Mouse (Mus musculus): ENCODE data around the gene F2r.

Gene F2r

DNA sequence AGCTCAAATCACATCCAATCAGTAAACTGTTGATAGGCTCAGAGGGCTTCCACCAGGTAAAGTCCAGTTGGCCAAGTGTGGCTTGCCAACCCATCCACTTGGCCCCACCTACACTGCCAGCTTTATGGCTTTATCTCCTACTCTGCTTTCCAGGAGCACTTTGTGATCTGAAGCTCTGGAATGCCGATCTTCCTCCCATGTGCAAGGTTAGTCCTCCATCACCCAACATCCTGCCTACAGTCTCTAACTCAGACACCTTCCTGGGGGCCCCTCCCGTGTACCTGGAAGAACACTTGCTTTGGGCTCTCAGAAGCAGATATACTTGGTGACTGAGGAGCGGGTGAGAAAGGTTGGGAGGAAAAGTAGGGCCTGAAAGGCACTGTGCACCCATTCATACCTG lies 26.7 kb downstream of the F2r start:
- DNase-seq = no peak

DNA sequence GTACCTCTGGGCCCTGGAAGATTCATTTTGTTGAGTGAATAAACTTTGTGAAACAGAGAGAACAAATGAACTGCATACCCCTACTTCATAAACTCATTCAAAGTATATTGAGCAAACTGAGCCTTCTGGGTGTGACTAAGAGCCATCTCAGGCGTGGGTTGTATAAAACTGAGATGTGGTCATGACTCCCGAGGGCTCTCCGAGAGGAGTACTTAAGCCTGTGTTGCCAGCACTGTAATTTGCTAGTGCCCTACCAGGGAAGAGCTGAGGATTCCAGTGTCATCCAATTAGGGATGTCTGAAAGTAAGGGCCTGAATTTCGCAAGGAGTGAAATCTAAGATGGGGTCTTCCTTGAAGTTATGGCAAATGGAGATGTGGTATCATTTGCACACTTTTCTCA lies 30.7 kb downstream of the F2r start:
- DNase-seq = no peak

DNA sequence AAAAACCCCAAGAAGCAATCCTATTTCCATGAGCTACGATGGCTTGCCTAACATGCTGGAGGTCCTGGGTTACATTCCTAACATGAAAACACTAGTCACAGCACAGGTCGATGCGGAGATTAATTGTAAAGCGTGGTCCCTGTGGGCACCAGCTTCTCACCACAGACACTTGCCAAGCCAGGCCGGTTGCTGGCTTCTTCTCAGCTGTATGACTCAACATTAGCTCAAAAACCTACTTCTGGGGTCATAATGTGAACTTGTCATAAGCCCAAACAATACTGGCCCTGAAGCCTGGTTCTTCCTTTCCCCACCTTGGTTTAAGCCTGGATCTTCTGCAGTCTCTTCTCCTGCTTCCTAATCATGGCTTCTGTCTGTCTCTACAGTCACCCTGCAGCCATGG lies 33.4 kb downstream of the F2r start:
- no peak for DNase-seq

DNA sequence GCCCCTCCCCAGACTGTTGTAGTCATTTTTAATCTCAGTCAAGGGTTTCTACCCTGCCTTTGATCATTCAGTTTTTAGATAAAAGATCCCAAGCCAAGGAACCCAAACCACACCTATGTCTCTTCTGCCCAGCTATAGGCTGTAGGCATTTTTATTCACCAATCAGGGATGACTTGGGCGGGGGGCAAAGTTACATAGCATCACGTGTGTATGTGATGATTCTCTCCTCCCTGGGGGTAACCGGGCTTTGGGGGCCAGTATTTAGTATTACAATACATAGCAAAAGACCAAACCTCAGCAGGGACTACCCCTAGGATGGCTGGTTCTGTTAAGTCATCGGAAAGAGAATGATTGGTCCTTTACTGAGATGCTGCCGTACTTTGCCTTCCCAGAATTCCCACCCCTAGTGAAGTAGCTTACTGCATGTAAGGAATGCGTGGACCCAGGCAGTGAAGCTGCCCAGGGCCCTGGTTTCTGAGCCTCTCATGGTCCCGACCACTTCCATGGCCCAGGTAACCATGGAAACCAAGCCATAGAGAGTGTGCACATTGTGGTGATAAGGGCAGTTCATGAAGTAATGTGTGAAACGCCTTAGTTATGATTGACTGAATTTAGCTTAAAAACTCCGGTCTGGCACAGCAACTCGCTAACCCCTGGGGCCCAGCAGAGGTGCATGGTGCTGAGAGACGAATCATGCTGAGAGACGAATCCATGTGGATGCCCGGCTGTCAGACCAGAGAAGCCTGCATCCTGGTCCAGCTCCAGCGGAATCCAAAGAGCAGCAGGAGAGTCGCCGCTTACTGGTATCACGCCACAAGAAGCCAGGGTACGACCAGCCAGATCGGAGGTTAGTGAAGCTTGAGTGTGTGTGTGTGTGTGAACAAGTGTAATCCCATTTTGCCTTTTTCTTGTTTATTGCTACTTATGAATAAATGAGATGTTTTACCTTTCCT lies 34.8 kb downstream of the F2r start:
- no peak for DNase-seq

DNA sequence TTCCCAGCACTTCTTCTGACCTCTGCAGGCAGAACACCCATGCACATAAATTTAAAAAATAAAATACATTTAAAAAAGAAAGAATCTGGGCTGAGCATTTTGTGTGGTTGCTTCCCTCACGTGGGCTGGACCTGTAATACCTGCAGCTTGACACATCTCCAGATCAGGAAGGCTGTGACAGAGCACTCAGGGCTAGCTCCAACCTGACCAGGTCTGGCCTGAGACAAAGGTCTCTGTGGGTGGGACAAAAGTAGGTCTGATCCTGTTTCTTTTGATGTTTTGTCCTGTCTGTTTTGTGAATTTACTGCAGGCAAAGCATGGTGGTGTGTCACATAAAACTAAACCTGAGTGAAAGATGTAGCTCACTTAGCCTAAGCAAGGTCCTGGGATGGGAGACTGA lies 36.4 kb downstream of the F2r start:
- DNase-seq = no peak

DNA sequence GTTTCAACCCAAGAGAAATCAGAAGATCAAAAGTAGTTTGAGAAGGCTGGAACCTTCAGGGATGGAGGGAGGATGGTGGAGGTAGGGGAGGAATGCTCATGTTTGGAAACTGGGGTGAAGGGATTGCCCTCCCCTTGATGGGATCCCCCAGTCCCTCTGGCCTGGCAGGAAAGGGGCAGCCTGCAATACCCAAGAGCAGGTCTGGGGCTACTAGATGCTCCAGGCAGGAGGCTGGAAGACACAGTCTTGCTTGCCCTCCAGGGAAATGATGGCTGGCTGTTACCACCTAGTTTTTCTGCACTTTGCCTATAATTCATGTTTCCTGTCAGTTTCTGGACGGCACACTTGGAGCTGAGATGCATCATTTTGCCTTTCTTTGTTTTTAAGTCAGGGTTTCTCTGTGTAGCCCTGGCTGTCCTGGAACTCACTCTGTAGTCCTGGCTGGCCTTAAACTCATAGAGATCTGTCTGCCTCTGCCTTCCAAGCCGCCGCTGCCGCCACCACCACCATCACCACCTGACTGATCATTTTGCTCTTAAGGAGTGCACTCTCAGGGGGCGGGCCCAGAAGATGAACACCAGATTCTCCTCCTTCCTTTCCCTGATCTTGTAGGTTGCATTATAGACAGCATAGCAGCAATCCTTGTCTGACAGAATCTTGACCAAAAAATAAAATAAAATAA lies 40.1 kb downstream of the F2r start:
- DNase-seq = no peak

DNA sequence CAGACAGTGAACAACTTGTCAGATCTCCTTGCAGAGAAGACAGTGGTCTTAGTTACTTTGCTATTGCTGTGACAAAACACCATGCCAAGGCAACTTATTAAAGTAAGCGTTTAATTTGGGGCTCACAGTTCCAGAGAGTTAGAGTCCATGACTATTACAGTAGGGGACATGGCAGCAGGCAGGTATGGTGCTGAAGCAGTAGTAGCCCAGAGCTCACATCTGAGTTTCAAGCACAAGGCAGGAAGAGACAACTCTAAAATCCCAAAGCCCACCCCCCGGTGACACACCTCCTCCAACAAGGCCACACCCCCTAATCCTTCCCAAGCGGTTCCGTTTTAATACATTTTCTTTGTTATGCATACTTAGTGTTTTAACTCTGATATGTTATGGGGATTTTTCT lies 47.4 kb downstream of the F2r start:
- no peak for DNase-seq

DNA sequence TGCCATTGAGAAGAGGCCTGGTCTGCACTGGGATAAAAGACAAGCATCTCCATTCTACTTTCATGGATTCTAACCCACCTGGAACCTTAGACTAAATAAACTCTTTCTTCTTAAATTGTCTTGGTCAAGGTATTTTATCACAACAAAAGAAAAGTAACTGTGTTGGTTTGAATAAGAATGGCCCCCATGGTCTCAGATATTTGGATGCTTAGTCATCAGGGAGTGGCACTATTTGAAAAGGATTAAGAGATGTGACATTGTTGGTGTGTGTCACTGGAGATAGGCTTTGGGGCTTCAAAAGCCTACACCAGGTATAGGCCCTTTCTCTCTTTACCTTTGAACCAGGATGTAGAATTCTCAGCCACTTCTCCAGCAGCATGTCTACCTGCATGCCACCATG lies 49.0 kb downstream of the F2r start:
- DNase-seq = no peak

DNA sequence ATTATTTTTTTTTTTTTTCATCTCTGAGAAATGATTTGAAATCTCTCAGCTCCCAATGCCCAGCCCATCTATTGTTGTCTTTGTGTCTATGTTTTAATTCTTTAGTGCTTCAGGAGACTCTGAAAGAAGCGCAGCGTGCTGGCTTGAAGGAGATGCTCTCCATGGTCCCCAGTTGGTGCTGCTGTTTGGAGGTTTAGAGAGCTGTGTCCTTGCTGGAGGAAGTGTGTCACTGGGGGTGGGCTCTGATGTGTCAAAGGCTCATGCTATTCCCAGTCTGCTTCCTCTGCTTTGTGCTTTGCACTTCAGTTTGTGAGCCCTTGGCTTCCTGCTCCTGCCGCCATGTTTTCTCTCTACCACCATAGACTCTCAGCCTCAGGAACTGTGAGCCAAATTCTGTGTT lies 50.0 kb downstream of the F2r start:
- DNase-seq = no peak

DNA sequence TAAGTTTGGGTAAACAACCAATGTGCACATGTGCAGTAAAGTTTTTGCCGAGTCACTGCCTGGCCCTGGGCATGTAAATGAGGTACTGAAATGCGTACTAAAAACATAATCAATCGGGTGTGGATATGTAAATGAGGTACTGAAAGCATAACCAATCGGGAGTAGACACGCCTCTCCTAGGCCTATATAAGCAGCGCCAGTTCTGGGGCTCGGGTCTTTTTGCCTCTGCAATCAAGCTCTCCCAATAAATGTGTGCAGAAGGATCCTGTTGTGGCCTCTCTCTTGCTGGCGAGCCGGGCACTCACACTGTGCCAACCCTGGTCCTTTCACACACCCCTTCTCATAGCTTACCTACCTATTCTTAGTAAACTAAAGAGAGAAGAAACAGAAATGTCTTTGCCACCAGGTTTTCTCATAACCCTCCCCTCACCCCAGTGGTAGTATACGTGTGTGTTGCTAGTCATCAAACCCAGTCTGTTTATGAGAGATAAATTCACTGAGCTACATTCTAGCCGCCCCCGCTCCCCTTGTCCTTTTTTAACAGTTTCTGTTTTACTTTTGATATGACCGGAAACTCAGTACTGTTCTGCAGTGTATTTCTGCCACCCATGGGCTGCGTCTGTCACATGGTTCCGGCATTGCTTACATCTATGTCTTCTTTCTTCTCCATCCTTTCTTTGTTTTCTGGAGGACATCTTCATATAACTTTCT lies 51.3 kb downstream of the F2r start:
- DNase-seq = no peak

DNA sequence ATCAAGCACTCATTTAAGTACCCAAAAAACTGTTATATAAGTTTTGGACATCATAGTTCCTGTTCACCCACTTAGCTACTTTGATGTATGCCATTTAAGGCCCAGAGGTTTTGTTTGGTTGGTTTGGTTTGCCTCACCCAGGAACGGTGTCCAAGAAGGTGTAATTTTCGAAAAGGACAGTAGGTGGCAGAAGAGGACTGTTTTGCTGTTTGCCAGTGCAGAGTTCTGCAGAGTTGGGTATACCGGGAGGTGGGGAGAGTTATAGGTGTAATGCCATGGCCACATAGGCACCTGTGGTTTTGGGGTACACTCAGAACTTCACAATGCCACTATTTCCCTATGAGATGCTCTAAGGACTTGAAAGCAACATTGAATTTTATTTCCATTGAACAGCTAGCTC lies 54.6 kb downstream of the F2r start:
- peak; percentile 51 to 58 for DNase-seq

DNA sequence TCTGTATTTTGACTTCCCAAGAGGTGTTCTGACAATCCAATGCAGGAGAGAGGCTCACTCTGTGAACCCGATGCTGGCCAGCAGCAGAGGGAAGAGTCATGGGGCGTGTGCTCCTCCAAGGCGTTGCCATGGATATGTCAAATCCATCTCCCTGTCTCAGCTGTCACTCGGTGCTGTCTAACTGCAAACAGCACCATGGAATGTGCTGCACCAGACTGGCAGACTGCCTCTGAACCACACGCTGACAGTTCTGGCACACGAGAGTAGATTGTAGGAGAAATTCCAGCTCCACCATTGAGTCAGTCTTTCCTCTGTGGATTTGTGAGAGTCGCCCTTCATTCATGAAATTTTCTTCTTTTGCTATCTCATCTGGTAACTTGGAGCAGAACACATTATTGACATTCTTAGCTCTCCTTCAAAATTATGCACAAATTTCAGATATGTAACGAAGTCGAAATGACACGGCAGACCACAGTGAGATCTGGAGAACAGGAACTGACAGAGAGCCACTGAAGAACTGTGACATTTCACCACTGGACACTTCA lies 55.1 kb downstream of the F2r start:
- DNase-seq = no peak

DNA sequence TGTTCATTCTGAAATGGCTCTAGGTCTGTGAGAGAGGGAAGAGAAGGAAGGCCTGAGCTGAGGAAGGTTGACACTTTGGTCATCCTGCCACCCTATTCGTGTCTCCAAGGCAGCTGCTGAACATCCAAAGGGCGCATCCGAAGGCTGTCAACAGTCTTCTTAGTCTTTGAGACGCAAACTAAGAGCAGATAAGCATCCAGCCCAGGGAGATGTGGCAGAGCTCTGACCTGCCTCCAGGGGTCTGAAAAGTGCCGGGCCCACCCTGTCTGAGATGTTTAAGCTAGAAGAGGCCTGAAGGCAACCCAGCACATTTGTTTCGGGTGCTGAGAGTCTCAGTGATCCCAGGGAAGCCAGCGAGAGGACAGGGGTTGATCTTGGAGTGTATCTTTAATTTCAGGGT lies 61.0 kb downstream of the F2r start:
- DNase-seq = no peak

DNA sequence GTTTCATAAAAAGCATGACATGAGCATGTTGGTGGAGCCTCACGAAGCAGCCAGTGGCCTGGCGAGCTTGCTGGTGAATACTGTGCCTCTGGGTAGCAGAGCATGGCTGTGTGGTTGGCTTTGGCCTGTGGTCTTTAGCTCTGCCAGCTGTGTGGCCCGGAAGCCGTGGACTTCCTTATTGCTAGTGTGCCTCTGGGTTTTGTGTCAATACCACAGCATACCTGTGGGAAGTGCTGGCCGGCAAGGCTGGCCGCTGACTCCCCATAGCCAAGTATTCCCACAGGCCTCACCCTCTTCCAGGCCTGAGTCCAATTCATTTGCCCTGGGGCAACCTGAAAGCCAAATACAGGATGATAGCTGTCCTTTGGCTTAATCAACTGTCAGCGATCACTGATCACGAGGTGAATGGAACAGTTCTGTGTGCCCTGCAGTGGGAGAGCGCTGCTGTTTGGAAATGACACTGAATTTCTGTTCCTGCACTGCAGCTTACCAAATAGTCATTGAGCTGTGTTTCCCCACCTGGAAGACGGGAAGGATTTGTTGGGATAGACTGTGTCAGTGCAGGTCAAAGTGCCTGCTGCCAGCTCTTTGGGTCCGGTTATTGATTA lies 64.3 kb downstream of the F2r start:
- DNase-seq = no peak

Measured in thymus, postnatal 36 days (tissue).